Mouse (Mus musculus) lung, embryonic 14.5 days (tissue): Measurements from ENCODE around the gene Rgs10. TPM values are rescaled to one million over a fixed set of nuclear protein-coding genes. Genes with fewer than 3 reads are reported as not detected.
A peak's percentile ranks its signal among the peaks of the same experiment; 100 is the strongest.
"Not testable (repeated sequence)": the region's sequence is repeated elsewhere in the genome, so short reads cannot be mapped to it uniquely, and the experiment has no call there.

Experiments
- ATAC-seq: fragments of 200-750 bp; cut with Nextera tagmentation; 2 replicates; pipeline ENCODE4 v1.8.0; 2017; ENCODE audit warnings: mild to moderate bottlenecking, moderate TSS enrichment, moderate library complexity; ENCODE audit not compliant: insufficient read depth
- DNase-seq: peaks from one replicate; pipeline ENCODE4 v3.0.0-alpha.2; 2015
- H3K27ac ChIP-seq: fragments of 300-500 bp; sonication (generic); 2 replicates; pipeline ENCODE4 v1.5.1; 2014; ENCODE audit warnings: low read depth, mild to moderate bottlenecking, moderate library complexity
- H3K27me3 ChIP-seq: fragments of 300-500 bp; sonication (generic); 2 replicates; pipeline ENCODE4 v1.6.1; 2014; ENCODE audit warnings: low read length, control low read depth; ENCODE audit not compliant: insufficient read depth
- H3K36me3 ChIP-seq: fragments of 300-500 bp; sonication (generic); 2 replicates; pipeline ENCODE4 v1.6.1; 2014; ENCODE audit warnings: control low read depth; ENCODE audit not compliant: insufficient read depth
- H3K4me1 ChIP-seq: fragments of 300-500 bp; sonication (generic); 2 replicates; pipeline ENCODE4 v1.6.1; 2014; ENCODE audit warnings: antibody characterized with exemption, control low read depth; ENCODE audit not compliant: insufficient read depth
- H3K4me2 ChIP-seq: fragments of 300-500 bp; sonication (generic); 2 replicates; pipeline ENCODE4 v1.6.1; 2014; ENCODE audit warnings: mild to moderate bottlenecking
- H3K4me3 ChIP-seq: fragments of 300-500 bp; sonication (generic); 2 replicates; pipeline ENCODE4 v1.5.1; 2014; ENCODE audit warnings: low read depth, low read length
- H3K9ac ChIP-seq: fragments of 300-500 bp; sonication (generic); 2 replicates; pipeline ENCODE4 v1.6.1; 2014
- H3K9me3 ChIP-seq: fragments of 300-500 bp; sonication (generic); 2 replicates; pipeline ENCODE4 v1.6.1; 2016; ENCODE audit warnings: low read depth, low read length, control low read depth
- CTCF ChIP-seq: IDR thresholded peaks from 2 replicates; pipeline ENCODE4 v1.5.1; 2016; ENCODE audit warnings: antibody characterized with exemption, low read depth
- WGBS: fragments of 180-500 bp; shearing (Covaris S2); extraction: QIAGEN DNeasy Blood & Tissue Kit; methylation state at CpG from one replicate; pipeline ENCODE4 v1.1.7; 2014; 5-methylcytosine and 5-hydroxymethylcytosine counted together
- polyA plus RNA-seq: library from polyadenylated mRNA; unstranded; fragments of >200 nt; fragmentation: Nextera tagmentation; extraction: Ambion mirVana; gene quantifications from 2 replicates; pipeline ENCODE4 v1.2.1, GENCODE M21; 2014

The Rgs10 gene
- polyA plus RNA-seq, 1 experiment from 2014 or later: 31.1 TPM

DNA sequence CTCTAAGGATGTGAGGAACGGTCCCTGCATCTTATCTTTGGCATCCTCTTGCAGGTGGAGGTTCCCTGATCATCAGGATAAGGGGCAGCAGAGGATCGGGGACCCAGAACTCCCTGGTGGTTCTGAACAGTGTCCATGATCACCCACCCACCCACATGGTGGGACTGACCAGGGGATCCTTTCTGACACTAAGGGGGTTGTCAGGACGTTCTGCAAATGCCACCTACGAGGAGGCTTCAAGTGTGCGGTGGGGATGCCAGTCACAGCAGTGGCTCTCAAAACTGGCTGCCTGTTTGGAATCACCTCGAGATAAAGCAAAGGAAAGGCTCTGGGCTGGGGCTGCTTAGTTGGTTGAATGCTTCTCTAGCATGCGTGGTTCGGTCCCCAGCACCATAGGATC is 71.6 kb downstream of the Rgs10 start:
- Histone ChIP-seq H3K36me3 (no peaks in the 10 kb centered on the region), H3K27me3 (no peaks in the 10 kb centered on the region), H3K4me1 (0 out of 2 replicates have a peak, but pooled peaks cover 3% of the 10 kb centered on the region), H3K4me3 (no peak overlapping the region), H3K4me2 (no peak overlapping the region), H3K9ac (no peak overlapping the region), H3K9me3 (no peaks in the 10 kb centered on the region), H3K27ac (no peak overlapping the region)
- ATAC-seq (no peak), DNase-seq (no peak)
- no peak for TF ChIP-seq CTCF
- WGBS: 57% methylated on average over 8 of the region's 8 CpGs

DNA sequence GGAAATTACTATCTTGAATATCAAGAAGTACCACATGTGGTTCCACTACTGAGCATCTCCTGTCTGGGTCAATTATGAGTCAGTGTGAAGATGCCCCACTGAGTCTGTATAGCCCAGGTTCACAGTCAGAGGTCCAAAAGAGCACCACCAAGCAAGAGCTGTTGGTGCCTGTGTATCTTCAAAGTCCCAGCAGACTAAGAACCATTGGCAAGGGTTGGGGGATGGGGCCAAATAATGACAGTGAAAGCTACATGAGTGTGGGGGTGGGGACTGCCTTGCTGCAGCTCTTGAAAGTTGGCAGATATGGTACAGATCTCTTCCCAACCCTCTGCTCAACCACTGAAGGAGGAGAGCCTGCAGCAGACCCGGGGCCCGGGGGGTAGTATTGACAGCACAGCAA is 72.0 kb downstream of the Rgs10 start:
- no peak for TF ChIP-seq CTCF
- Histone ChIP-seq H3K27ac (no peak overlapping the region), H3K36me3 (no peaks in the 10 kb centered on the region), H3K4me1 (0 out of 2 replicates have a peak, but pooled peaks cover 3% of the 10 kb centered on the region), H3K9ac (no peak overlapping the region), H3K27me3 (no peaks in the 10 kb centered on the region), H3K4me2 (no peak overlapping the region), H3K9me3 (no peaks in the 10 kb centered on the region), H3K4me3 (no peak overlapping the region)
- DNase-seq (no peak), ATAC-seq (no peak)
- WGBS: 59% methylated on average over 2 of the region's 2 CpGs

DNA sequence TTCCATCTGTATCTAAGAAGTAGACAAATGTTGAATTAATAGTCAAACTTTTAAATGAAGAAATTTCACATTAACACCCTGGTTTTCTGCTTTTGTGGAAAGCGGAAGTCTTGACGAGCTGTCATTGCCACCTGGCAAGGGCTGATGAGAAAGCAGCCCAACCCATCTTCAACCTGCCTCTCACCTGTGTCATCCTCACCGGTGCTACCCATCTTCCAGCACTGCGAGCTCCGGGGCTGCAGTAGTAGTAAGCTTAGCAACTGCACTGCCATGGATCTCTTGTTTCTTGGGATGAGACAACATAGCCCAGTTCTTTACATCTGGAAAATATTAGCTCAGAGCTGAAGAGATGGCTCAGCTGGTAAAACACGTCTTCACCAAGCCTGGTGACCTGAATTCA is 72.9 kb downstream of the Rgs10 start:
- Histone ChIP-seq H3K4me1 (0 out of 2 replicates have a peak, but pooled peaks cover 3% of the 10 kb centered on the region), H3K4me2 (no peak overlapping the region), H3K27ac (no peak overlapping the region), H3K36me3 (no peaks in the 10 kb centered on the region), H3K9ac (no peak overlapping the region), H3K4me3 (no peak overlapping the region), H3K27me3 (no peaks in the 10 kb centered on the region), H3K9me3 (no peaks in the 10 kb centered on the region)
- DNase-seq (no peak), ATAC-seq (no peak)
- TF ChIP-seq CTCF: no peak
- 78% methylated on average over 6 of the region's 6 CpGs for WGBS

DNA sequence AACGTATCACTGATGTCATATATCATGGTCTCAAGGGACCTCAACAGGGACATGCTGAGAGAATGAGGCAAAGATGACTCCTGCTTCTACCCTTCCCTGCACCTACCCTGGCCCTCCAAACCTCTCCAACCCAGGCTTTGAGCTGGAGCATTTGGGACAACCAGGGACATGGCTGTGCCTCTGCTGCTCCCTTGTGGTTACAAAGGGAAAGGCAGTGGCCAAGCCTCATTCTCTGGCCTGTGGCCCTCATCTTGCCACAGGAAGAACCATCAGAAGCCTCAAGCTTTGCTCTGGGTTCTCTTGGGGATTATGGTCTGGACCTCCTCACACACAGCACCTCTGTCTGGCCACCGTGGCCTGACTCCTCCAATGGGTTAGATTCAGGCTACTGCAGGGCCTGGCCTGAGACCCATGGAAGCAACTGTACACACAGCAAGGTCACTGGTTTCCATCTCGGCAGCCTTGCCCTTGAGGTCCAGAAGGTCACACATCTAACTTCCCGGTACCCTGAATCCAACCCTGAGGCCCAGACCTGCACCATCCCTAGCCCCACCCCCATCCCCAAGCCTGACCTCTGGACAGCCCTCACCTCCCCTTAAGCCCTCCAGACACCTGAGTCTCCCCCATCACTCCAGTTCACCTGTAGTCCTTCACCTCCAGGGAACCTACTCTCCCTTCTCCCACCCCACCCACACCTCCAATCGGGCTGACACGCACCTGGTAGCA is 73.5 kb downstream of the Rgs10 start:
- Histone ChIP-seq H3K4me1 (0 out of 2 replicates have a peak, but pooled peaks cover 3% of the 10 kb centered on the region), H3K9ac (no peak overlapping the region), H3K27me3 (no peaks in the 10 kb centered on the region), H3K9me3 (no peaks in the 10 kb centered on the region), H3K27ac (no peak overlapping the region), H3K4me2 (no peak overlapping the region), H3K36me3 (no peaks in the 10 kb centered on the region), H3K4me3 (no peak overlapping the region)
- WGBS: 50% methylated on average over 6 of the region's 6 CpGs
- ATAC-seq (peak; percentile 72), DNase-seq (peak; percentile 90)
- TF ChIP-seq CTCF: peak; percentile 100

DNA sequence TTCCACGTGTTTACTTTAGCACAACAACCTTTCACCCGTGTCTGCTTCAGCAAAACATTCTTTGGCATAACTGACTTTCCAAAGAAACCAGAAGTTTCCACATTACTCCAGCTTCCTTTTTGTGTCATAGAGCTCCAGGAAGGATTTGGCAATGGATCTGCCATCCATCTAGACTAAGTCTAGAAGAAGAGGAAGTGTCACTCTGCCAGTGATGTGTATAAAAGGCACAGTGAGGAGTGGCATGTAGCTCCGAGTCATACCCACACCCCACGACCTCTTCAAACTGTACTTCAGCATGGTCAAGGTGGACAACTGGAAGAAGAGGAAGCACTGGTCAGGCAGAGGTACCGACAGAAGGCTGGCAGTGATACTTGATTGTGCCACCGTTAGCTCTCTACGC is 74.1 kb downstream of the Rgs10 start:
- H3K27me3 ChIP-seq: no peaks in the 10 kb centered on the region
- H3K36me3 ChIP-seq: no peaks in the 10 kb centered on the region
- TF ChIP-seq CTCF: no peak
- no peak overlapping the region for H3K4me2 ChIP-seq
- DNase-seq (no peak), ATAC-seq (no peak)
- no peak overlapping the region for H3K9ac ChIP-seq
- no peak overlapping the region for H3K4me3 ChIP-seq
- 73% methylated on average over 7 of the region's 7 CpGs for WGBS
- no peak overlapping the region for H3K27ac ChIP-seq
- 0 out of 2 replicates have a peak, but pooled peaks cover 3% of the 10 kb centered on the region for H3K4me1 ChIP-seq
- H3K9me3 ChIP-seq: no peaks in the 10 kb centered on the region

DNA sequence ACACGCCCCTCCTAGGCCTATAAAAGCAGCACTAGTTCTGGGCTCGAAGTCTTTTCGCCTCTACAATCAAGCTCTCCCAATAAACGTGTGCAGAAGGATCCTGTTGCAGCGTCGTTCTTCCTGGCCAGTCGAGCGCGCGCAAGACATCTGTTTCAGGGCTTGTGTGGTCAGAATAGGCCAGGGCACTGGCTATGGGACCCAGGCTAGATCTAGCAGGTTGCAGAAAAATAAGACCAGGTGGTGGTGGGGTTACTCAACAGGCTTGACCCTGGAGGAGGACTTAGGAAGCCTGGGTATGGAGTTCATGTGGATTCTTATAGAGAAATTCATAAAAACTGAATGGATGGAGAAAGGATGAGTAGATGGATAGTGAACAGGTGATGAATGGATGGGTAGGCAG is 75.9 kb downstream of the Rgs10 start:
- H3K4me3 ChIP-seq, H3K4me1 ChIP-seq, H3K36me3 ChIP-seq, H3K9me3 ChIP-seq, H3K4me2 ChIP-seq, H3K27ac ChIP-seq, H3K9ac ChIP-seq, DNase-seq, H3K27me3 ChIP-seq, ATAC-seq: not testable (repeated sequence)
- 91% methylated on average over 7 of the region's 10 CpGs for WGBS

DNA sequence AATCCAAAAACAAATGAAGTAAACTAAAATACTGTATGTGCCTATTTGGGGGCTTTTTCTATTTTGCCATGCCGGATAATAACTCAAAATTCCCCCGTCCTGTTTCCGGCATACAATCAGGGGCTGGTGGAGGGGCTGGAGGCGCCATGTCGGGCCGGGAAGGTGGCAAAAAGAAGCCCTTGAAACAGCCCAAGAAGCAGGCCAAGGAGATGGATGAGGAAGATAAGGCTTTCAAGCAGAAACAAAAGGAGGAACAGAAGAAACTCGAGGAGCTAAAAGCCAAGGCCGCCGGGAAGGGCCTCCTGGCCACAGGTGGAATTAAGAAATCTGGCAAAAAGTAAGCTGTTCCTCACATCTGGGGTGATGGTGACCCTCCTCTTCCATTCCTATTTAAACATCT is 78.2 kb downstream of the Rgs10 start:
- not testable (repeated sequence) for DNase-seq, H3K4me2 ChIP-seq
- WGBS: 46% methylated on average over 9 of the region's 9 CpGs

More for the DNA sequence above, 78.2 kb downstream of the Rgs10 start:
- not testable (repeated sequence) for H3K36me3 ChIP-seq, H3K4me1 ChIP-seq, H3K9me3 ChIP-seq, ATAC-seq, H3K4me3 ChIP-seq, H3K9ac ChIP-seq, H3K27me3 ChIP-seq, H3K27ac ChIP-seq
